Mouse (Mus musculus): Measurements from ENCODE around the gene Col26a1. TPM values are rescaled to one million over a fixed set of nuclear protein-coding genes. Genes with fewer than 3 reads are reported as not detected.

The Col26a1 gene
- total RNA-seq (2015) (not detected in 2 replicates), total RNA-seq (2017) (not detected in 2 replicates)

DNA sequence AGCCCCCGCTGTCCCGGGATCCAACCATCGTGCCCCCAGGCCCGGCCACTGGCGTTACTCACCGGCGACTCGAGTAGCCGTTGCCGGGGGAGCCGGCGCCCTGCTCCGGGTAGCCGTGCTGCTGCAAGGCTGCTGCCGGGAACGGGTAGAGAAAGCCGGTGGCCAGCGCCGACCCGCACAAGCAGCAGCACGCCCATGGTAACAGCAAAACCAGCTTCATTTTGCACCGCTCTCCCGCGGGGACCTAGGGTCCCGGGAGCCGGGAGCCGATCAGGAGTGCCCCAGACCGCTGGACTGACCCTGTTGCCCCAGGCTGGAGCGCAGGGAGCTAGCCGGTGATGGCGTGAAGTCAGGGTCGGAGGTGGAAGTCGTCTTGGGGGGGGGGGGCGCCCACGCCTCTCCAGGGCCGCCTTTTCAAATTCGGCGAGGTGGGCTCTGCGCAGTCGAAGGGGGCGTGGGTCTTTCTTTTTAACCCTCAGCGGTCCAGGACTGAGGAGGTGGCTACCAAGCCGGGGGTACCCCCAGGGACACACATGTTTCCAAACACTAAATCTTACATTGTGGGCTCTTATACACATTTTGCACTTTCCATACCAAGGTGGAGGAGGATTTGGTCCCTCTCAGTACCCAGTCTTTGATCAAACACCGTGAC is at the start of gene Col26a1:
Gene Col26a1, minus strand, starts transcription at position 422 of the 652 bp plus-strand sequence.
- ATAC-seq (replicated peaks; ENCODE audit: poor library complexity) = no peak

DNA sequence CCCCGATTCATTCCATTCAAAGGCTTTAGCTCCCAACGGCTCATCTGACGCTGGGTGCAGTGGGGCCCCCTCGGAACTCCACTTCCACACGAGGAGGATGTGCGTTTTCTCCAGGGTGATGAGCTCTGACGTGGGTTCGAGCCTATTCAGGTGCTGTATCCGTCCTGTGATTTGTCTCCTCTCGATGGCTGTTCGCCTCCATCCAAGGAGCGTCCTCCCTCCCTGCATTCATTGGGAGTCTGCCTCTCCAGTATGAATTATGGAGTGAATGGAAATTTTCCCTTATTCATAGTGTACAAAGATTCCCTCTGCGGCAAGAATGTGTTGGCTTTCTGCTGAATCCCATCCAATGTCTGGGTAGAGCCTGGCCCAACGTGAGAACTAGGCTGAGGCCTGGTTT is 48.9 kb upstream of the Col26a1 start:
- ATAC-seq (replicated peaks; ENCODE audit: poor library complexity) = no peak

DNA sequence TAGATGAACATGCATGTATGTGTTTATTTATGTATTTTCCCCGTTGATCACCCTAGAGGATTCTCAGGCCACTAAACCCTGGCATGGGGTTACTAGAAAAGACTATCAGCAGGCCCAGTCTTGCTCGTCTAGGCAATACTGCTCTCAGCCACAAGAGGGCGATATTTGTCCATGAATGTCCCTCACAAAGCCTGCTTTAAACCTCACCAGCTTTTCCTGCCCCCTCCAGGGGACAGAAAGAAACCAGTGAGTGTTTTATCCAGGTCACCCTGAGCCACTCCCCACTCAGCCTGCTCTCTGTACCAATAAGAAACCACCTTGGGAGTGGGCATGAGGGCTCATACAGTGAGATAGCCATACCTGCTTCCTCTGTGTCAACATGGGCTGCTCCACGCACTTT is 46.1 kb upstream of the Col26a1 start:
- peak; percentile 98 for ATAC-seq (replicated peaks; ENCODE audit: poor library complexity)

DNA sequence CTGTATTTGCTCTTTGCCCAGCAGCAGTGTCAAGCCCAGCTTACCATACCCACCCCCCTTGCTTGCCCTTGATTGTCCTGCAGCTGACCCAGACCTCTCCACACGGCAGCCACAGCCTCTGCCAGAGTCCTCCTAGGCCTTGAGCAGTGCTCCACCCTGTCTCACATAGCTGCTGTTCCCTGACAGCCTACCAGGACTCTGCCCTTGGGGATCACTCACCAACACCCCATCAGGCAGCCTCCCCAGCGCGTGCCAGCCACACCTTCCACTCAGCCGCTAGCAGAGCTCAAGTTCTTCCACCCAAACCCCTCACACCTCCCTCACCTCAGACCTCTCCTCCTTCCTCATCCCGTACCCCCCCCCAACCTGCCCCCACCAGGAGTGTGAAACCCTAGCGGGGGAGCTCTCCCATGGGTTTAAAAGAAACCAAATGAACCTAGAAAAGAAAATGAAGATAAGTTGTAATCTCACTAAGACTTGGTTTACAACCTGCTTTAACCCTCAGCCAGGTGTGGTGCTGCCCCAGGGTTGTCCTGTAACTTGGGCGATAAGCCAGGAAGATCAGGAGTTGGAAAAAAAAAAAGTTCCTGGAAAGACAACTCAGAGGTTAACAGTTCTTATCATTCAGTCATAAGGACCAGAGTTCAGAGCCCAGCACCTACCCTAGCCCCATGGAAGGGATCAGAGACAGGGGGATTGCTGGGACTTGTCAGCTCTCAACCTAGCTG is 40.9 kb upstream of the Col26a1 start:
- ATAC-seq (replicated peaks; ENCODE audit: poor library complexity) = no peak

DNA sequence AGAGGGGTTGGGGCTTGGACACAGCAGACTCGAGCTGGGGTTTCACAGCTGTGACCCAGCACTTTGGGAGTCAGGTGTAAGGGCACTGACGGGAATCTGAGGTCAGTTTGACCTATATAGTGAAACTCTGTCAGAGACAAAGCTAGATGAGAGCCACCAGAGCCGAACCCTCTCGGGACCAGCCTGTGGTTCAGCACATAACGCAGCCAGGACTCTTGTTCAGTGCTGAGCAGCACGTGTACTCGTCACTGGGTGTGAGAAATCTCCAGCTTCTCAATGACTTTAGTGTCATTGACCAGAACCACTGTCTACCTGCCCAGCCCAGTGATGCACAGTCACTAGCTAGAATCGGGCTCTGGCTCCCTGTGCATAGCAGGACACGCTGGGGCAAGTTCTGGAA is 39.8 kb upstream of the Col26a1 start:
- ATAC-seq (replicated peaks; ENCODE audit: poor library complexity) = no peak

DNA sequence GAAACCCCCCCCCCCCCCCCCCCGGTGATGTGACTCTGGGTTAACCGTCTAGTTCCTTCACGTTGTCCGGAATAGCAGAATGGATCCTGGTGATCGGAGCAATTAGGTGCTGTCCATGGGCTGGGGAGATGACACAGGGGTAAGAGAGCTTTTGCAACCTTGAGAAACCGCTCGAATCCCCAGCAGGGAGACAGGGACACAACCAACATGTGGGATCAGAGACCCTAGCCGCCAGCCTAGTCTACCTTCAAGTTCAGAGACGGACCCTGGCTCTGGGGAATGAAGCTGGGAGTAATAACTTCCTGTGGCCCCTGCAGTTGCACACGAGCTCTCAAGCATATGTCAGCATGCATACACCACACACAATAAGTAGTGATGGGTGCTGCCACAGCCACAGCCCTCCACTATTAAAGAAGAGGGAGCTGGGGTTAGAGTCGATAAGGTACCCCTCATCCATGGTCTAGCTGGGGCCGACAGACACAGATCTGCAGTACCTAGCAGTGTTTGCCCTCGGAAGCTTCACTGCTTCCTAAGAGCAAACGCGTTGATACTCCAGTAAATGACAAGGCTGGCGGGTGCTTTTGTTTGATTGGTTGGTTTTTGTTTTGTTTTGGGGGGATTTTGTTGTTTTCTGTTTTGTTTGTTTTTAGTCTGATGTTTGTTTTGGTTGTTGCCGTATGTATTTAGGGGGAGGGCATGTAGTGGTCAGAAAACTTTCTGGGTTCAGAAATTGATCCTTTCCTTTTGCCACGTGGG is 36.7 kb upstream of the Col26a1 start:
- ATAC-seq (replicated peaks; ENCODE audit: poor library complexity) = no peak

DNA sequence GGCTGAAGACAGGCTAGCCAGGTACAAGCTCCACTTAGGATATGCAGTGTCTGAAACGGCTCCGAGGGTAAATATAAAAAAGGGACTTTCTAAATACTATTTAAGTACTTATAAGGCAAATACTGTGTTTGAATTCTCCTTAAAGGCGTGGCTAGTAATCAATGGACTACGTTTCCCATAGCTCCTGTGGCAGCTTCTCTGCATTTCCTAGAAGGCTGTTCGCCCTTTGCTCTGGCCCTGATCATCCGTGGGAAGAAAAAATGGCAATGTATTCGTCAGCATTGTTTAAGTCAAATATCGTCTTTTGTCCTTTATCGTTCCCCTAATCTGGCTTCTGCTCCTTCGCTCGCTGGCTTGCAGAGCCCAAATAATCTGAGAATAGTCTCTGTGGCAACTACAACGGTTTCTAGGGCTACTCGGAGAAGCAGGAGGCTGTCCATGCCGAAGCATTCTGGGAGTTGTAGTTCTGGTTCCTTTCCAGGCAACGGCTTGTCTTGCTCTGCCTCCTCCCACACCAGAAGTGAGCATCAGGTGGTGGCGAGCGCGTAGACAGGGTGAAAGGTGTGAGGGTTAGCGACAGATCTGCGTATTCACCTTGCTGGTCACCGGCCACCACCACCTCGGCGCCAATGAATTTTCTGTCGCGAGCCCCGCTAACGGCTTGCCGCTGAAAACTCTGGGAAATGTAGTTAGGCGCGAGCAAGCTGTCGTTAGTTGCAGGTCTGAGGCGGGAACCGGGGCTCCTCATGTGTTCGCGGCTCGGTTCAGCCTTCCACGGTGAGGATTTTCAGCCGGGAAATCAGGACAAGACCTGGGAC is 35.9 kb upstream of the Col26a1 start:
- peak; percentile 98 for ATAC-seq (replicated peaks; ENCODE audit: poor library complexity)

DNA sequence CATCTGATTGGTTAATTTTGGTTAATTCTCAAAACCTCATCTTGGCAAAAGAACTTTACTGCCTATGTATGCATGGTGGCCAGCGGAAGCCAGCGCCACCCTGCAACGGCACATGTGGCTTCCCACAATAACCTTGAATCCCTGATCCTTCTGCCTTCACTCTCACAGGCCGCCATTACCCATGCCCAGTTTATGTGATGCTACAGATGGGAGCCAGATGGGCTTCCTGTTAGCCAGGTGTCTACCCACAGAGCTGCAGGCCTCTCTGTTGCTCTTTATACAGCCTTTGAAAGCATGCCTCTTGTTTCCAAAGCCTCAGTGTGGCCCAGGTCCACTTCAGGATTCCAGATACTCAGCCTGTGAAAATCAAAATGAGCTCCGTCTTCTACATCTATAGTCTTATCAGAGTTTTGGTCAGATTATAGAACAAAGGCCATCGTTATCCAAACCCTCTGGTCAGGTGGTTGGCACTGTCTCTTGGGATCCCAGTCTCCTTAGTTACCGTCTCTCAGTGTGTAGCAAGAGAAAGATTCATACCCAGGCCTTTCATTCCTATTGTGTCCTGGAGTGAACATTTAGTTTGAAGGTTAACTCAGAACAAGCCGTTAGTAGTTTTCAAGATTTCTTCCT is 34.7 kb upstream of the Col26a1 start:
- ATAC-seq (replicated peaks; ENCODE audit: poor library complexity) = no peak

DNA sequence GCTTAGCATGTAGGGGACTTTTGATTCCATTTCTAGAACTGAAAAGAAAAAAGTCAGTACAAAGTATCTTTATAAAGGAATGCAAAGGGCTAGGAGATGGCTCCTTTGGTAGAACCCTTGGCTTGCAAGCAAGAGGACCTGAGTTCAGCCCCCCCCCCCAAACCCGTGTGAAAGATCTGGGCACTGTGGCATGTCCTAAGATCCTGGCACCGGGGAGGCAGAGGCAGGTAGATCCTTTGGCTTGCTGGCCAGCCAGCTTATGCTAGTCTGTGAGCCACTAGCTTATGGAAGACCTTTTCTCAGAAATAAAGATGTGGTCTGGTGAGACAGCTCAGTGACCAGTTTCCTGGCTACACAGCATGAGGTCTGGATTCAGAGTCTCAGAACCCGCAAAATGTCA is 31.2 kb upstream of the Col26a1 start:
- no peak for ATAC-seq (replicated peaks; ENCODE audit: poor library complexity)

DNA sequence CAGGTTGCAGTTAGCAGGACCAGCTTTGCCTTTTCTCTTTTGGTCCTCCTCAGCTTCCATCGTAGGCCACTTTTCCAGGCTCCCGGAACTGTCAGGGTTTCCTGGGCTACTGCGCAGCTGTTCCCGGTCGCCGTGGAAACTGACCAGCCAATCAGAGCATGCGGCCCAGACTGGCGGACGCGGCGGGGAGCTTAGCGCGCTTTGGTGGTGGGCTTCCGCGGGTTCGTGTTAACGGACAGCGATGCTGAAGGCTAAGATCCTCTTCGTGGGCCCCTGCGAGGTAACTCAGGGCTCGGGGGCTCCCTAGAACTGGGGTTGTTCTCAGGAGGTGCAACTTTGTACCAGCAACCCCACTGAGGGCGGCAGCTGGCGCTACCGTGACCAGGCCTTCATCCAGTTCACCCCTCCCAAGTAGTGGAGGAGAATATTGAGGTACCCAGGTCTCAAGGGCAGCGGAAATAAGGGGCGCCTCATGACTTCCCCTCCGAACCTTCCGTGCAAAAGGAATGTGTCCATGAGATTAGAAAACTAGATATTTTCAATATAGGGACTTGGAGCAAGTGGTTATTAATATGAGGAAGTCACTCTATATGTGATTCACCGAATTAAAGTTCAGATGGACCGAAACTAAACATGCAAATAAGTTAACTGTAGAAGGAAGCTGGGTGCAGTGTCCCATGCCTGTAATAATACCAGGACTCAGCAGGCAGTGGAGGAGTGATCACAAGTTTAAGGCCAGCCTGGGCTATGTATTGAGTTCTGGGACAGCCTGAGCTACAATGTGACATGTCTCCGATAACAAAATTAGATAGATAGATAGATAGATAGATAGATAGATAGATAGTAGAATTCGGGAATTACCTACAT is 25.2 kb upstream of the Col26a1 start, which contains the start of gene Ift22:
Gene Ift22, plus strand, starts transcription at position 160 of the 867 bp plus-strand sequence.
- ATAC-seq (replicated peaks; ENCODE audit: poor library complexity) = peak; percentile 95

DNA sequence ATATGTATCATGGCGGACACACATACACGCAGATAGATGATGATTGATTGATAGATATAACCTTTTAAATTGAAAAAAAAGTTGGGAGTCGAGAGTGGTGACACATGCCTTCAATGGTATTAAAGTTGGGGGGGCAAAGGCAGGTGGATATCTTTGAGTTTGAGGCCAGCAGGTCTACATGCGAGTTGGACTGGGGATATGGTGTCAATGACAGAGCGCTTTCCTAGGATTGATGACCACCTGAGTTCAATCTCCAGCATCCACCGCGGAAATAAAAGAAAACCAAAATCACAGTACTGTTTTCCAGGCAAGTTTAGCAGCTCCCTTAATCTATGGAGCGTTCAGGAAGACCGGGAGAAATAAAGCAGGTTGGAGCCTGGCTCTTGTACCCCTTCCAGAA is 24.6 kb upstream of the Col26a1 start:
- ATAC-seq (replicated peaks; ENCODE audit: poor library complexity) = no peak

DNA sequence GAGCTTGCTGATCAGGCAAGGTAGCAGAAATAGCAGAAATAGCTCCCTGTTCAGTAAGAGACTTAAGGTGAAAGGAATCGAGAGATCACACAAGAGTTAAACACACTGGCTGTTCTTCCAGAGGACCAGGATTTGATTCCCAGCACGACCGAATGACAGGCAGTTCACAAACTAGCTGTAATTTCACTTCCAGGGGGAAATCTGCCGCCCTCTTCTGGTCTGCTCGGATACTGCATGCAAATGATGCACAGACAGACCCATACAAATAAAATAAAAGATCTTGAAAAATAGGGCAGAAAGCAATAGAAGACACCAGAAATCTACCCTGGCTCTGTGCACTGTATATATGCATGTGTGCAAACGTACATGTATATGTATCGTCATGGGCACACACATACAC is 22.6 kb upstream of the Col26a1 start:
- ATAC-seq (replicated peaks; ENCODE audit: poor library complexity) = peak; percentile 32; the same call in 1 of the 2 replicates

DNA sequence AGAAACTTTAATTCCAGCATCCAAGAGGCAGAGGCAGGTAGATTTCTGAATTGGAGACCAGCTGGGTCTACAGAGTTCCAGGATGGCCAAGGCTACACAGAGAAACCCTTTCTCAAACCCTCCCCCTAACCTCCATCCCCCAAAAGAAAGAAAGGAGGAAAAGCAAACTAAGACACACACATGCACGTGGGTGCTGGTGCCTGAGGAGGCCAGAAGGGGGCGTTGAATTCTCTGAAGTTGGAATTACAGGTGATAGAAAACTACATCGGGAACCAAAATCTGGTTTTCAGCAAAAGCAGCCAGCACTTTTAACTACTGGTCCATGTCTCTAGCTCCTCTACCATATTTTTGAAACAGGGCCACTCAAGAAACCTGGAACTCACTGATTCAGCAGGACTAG is 21.6 kb upstream of the Col26a1 start:
- no peak for ATAC-seq (replicated peaks; ENCODE audit: poor library complexity)

DNA sequence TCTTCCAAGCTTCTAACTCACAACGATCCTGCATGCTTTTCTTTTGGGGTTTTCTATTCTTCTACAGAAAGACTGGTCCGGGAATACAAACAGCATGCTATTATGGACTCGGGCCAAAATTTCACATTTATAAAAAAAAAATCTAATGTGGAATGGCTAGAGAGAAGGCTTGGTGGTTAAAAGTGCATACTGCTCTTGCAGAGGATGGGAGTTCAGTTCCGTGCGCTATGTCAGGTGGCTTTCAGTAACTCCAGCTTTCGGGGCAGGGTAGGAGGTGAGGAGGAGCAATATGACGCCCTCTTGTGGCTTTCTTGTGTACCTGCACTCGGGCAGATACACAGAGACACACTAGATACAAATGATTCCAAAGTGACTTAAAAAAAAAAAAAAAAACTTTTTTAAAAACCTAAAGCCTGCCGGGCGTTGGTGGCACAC is 12.5 kb upstream of the Col26a1 start:
- no peak for ATAC-seq (replicated peaks; ENCODE audit: poor library complexity)

DNA sequence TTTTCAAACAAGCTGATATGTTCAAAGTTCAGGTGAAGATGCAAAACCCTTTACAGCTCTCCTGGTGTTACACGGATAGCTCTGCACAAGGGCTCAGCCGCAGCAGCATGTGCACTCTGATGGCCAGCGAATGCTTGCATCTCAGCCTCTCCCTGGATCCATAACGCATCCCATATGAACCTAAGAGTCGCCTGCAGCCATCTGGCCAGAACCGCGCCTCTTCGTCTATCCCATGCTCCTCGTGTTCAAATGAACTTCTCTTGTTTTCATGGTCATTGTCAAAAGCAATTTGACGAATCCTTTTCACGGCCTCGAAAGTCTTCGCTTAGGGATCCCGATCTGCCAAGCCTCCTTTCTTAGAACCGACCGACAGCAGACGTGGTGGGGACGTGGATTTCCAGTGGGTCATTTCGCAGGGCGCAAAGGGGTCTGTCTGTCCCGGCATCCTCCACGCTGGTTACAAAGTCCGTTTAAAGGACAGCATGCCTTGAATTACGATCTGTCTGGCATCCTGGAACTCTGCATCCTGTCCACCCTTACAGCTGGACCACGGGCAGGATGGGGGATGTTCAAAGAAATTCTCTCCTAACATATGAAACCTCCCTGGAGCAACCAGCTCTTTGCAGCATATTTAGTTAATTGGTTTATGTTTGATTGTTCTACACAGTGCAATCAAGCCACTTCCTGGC is 12.0 kb upstream of the Col26a1 start:
- ATAC-seq (replicated peaks; ENCODE audit: poor library complexity) = no peak

DNA sequence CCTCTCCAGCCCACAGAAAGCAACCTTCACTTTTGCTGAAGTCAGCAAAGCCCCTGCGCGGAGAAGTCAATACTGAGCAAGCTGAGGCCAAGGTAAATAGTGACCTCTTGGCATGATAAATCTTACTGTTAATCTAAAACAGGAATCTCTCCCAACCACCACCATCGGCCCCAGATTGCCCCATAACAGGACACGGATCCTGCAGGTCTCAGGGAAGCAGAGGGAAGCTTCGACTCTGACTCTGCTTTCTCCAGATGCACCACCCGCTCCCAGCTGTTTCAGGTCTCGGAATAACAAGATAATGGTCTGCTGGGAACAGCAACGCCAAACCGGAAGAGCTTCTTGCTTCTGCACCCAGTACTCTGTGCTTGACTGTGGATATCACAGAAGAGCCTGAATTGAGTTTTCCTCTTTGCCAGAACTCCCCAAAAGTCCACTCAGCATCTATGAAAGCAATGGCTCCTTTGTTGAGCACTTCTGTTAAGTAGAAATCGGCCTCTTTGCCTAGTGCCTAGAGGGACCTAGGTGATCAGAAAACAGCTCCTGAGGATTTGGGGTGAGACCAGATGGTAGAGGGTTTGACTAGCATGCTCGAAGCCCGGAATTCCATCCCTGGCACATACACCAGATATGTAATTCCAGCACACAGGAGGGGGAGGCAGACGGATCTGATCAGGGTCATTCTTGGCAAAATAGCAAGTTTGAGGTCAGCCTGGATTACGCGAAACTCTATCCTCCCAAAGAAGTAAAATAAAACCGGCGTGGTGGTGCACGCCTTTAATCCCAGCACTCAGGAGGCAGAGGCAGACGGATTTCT is 5.7 kb upstream of the Col26a1 start:
- ATAC-seq (replicated peaks; ENCODE audit: poor library complexity) = no peak

DNA sequence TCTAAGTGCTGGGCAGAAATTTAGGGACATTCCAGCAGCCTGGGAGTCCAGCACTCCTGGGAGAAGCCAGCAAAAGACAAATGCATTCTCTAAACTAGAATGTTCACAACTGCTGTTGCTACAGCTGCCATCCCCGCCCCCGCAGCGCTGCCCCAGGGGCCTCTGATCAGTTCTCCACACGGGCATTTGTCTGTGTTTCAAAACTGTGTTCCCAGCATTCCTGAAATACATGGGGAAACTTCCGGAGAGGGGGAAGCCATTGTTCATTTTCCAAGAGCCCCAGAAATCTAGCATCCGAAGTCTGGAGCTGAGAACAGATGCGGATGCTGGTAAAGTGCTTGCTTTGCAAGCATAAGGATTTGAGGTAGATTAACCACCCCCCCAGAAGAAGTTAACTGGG is 3.9 kb upstream of the Col26a1 start:
- no peak for ATAC-seq (replicated peaks; ENCODE audit: poor library complexity)
